Mouse (Mus musculus) sigmoid colon, adult 10 weeks (tissue): ENCODE measurements around the gene Elfn1. TPM values are rescaled to one million over a fixed set of nuclear protein-coding genes. Genes with fewer than 3 reads are reported as not detected.

Experiments used
- polyA plus RNA-seq: library from polyadenylated mRNA; stranded (reverse); fragments of 350-450 nt; fragmentation: Illumina TruSeq; extraction: RNeasy Lipid Tissue Mini Kit (QIAGEN cat#74804); gene quantifications from one replicate; pipeline ENCODE4 v1.2.3, GENCODE M21; 2014; ENCODE audit warnings: low read depth, low replicate concordance

Elfn1 gene
- polyA plus RNA-seq = not detected

DNA sequence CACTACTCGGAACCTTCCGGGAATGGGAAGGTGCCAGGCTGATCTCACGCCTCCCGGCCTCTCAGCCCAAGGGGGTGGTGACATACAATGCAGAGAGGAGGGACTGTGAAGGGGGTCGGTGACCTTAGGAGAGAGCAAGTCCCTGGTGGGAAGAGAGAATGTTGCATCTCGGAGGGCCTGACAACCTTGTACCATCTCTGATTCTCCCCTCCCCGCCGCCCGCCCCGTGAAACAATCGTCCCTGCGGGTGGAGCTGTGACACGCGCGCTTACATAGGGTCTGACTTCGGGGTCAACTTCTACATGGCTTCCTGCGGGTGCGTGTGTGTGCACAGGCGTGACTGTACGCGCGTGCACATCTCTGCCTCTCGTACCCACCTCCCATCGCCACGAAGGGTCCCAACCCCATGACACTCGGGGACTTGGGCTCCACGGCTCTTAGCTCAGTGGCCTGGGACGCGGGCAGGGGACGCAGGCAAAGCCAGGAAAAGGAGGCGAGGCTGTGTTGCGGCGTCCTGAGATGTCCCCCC is at the start of gene Elfn1:
Gene Elfn1 (plus strand): TSS at position 230 of the 529 bp plus-strand sequence.

Other genes starting within 250 kb of the Elfn1 start
- 0.66 TPM for gene Micall2, start 171.6 kb upstream of the Elfn1 start, polyA plus RNA-seq
- gene Ints1, start 132.3 kb upstream of the Elfn1 start, polyA plus RNA-seq = 1.5 TPM
- gene Mafk, start 116.4 kb upstream of the Elfn1 start, polyA plus RNA-seq = 16.5 TPM
- gene Tmem184a, start 88.0 kb upstream of the Elfn1 start, polyA plus RNA-seq = 2.3 TPM
- not detected for gene Gm26938, start 81.5 kb upstream of the Elfn1 start, polyA plus RNA-seq
- 0.47 TPM for gene Psmg3, start 81.1 kb upstream of the Elfn1 start, polyA plus RNA-seq